Mouse (Mus musculus) CH12.LX (cell line): ENCODE data around the gene Fgfbp3. TPM values are rescaled to one million over a fixed set of nuclear protein-coding genes. Genes with fewer than 3 reads are reported as not detected.
"Not testable (repeated sequence)": the region's sequence is repeated elsewhere in the genome, so short reads cannot be mapped to it uniquely, and the experiment has no call there.

Source experiments
- DNase-seq: peaks from one replicate; pipeline ENCODE4 v3.0.0-alpha.2; 2013; ENCODE audit errors: extremely low read depth
- H3K27ac ChIP-seq: 2 replicates; pipeline ENCODE4 v1.5.1; 2012; ENCODE audit warnings: low read depth, mild to moderate bottlenecking, control low read depth, moderate library complexity; ENCODE audit not compliant: insufficient read depth
- H3K27me3 ChIP-seq: replicated peaks from 2 replicates; pipeline ENCODE3; 2012; ENCODE audit warnings: inconsistent platforms
- H3K36me3 ChIP-seq, 2 experiments: replicated peaks in 1 of 2; 2 replicates each; pipeline versions ENCODE3 to v1.6.1; 2012; ENCODE audit warnings: inconsistent platforms in 1 of 2, low read length in 1 of 2, mild to moderate bottlenecking in 1 of 2, mixed read lengths in 1 of 2, moderate library complexity in 1 of 2; ENCODE audit not compliant: control insufficient read depth in 1 of 2, insufficient read depth in 1 of 2
- H3K4me1 ChIP-seq, 2 experiments: 2 replicates each; pipeline ENCODE4 v1.6.1; 2012; ENCODE audit warnings: inconsistent platforms in 1 of 2, moderate library complexity in 1 of 2; ENCODE audit not compliant: insufficient read depth in 2 of 2, control insufficient read depth in 1 of 2
- H3K4me2 ChIP-seq: 2 replicates; pipeline ENCODE4 v1.6.1; 2012; ENCODE audit warnings: low read depth, mild to moderate bottlenecking, control low read depth; ENCODE audit not compliant: poor library complexity, insufficient read depth, severe bottlenecking
- H3K4me3 ChIP-seq, 3 experiments: fragments of 150-350 bp in 1 of 3; sonication (generic) in 1 of 3; replicated peaks in 1 of 3; 2 replicates each; pipeline versions ENCODE3 to v1.5.1; 2011 to 2012; ENCODE audit warnings: low read depth in 2 of 3, low read length in 2 of 3, mild to moderate bottlenecking in 2 of 3, moderate library complexity in 2 of 3, control low read depth in 1 of 3, improper control_type of control experiment in 1 of 3, inconsistent platforms in 1 of 3, mixed read lengths in 1 of 3; ENCODE audit not compliant: poor library complexity in 1 of 3
- H3K79me2 ChIP-seq: replicated peaks from 2 replicates; pipeline ENCODE4 v1.6.1; 2012; ENCODE audit warnings: mild to moderate bottlenecking, moderate library complexity; ENCODE audit not compliant: control insufficient read depth, poor library complexity, insufficient read depth, severe bottlenecking; ENCODE audit errors: extremely low read depth
- H3K9ac ChIP-seq: 2 replicates; pipeline ENCODE4 v1.6.1; 2012; ENCODE audit warnings: low read depth, mild to moderate bottlenecking, control low read depth, moderate library complexity; ENCODE audit not compliant: insufficient read depth
- H3K9me3 ChIP-seq: replicated peaks from 2 replicates; pipeline ENCODE3; 2012; ENCODE audit warnings: low read length, inconsistent platforms, mixed read lengths
- CTCF ChIP-seq, 2 experiments: IDR thresholded peaks in 1 of 2; conservative IDR thresholded peaks in 1 of 2; 2 replicates each; pipeline ENCODE4 v1.5.1; 2011 to 2012; ENCODE audit warnings: low read depth in 2 of 2, low read length in 2 of 2, improper control_type of control experiment in 1 of 2, inconsistent platforms in 1 of 2, mild to moderate bottlenecking in 1 of 2, moderate library complexity in 1 of 2
- E2F4 ChIP-seq: IDR thresholded peaks from 2 replicates; pipeline ENCODE4 v1.6.1; 2011; ENCODE audit warnings: low read depth, low read length, improper control_type of control experiment; ENCODE audit not compliant: insufficient replicate concordance
- ELF1 ChIP-seq: IDR thresholded peaks from 2 replicates; pipeline ENCODE4 v1.6.1; 2014; ENCODE audit warnings: low read depth, mild to moderate bottlenecking, inconsistent platforms, low read length, improper control_type of control experiment
- EP300 ChIP-seq: IDR thresholded peaks from 2 replicates; pipeline ENCODE4 v1.6.1; 2011; ENCODE audit warnings: low read length, improper control_type of control experiment
- ETS1 ChIP-seq: conservative IDR thresholded peaks from 2 replicates; pipeline ENCODE4 v1.6.1; 2012; ENCODE audit warnings: low read depth, mild to moderate bottlenecking, inconsistent platforms, low read length, improper control_type of control experiment, moderate library complexity
- GABPA ChIP-seq: IDR thresholded peaks from 2 replicates; pipeline ENCODE4 v1.6.1; 2012; ENCODE audit warnings: low read depth, low read length, improper control_type of control experiment, inconsistent platforms; ENCODE audit not compliant: insufficient replicate concordance
- JUN ChIP-seq: IDR thresholded peaks from 2 replicates; pipeline ENCODE4 v1.6.1; 2011; ENCODE audit warnings: low read depth, mild to moderate bottlenecking, low read length, improper control_type of control experiment, moderate library complexity; ENCODE audit not compliant: insufficient read depth
- JUND ChIP-seq: conservative IDR thresholded peaks from 2 replicates; pipeline ENCODE4 v1.6.1; 2011; ENCODE audit warnings: low read depth, low read length, improper control_type of control experiment
- KAT2A ChIP-seq: IDR thresholded peaks from 2 replicates; pipeline ENCODE4 v1.6.1; 2012; ENCODE audit warnings: low read length, improper control_type of control experiment, inconsistent platforms; ENCODE audit not compliant: insufficient replicate concordance
- MAFK ChIP-seq: IDR thresholded peaks from 2 replicates; pipeline ENCODE4 v1.6.1; 2011; ENCODE audit warnings: low read length, improper control_type of control experiment; ENCODE audit not compliant: insufficient replicate concordance
- MAX ChIP-seq: IDR thresholded peaks from 2 replicates; pipeline ENCODE4 v1.6.1; 2011; ENCODE audit warnings: low read length, improper control_type of control experiment
- MAZ ChIP-seq: IDR thresholded peaks from 2 replicates; pipeline ENCODE4 v1.6.1; 2012; ENCODE audit warnings: low read depth, mild to moderate bottlenecking, inconsistent platforms, low read length, improper control_type of control experiment, moderate library complexity
- MEF2A ChIP-seq: IDR thresholded peaks from 2 replicates; pipeline ENCODE4 v1.6.1; 2014; ENCODE audit warnings: low read depth, mild to moderate bottlenecking, inconsistent platforms, low read length, improper control_type of control experiment, borderline replicate concordance
- MXI1 ChIP-seq: IDR thresholded peaks from 2 replicates; pipeline ENCODE4 v1.6.1; 2011; ENCODE audit warnings: mild to moderate bottlenecking, low read depth, low read length, improper control_type of control experiment
- MYC ChIP-seq: IDR thresholded peaks from 2 replicates; pipeline ENCODE4 v1.6.1; 2011; ENCODE audit warnings: low read depth, mild to moderate bottlenecking, improper control_type of control experiment, low read length
- NRF1 ChIP-seq: IDR thresholded peaks from 2 replicates; pipeline ENCODE4 v1.6.1; 2014; ENCODE audit warnings: low read depth, mild to moderate bottlenecking, inconsistent platforms, low read length, improper control_type of control experiment, moderate library complexity
- PAX5 ChIP-seq: IDR thresholded peaks from 2 replicates; pipeline ENCODE4 v1.6.1; 2012; ENCODE audit warnings: low read length, inconsistent platforms, mixed read lengths
- POLR2A ChIP-seq: IDR thresholded peaks from 2 replicates; pipeline ENCODE4 v1.6.1; 2011; ENCODE audit warnings: low read depth, mild to moderate bottlenecking, improper control_type of control experiment, low read length
- RAD21 ChIP-seq: IDR thresholded peaks from 2 replicates; pipeline ENCODE4 v1.6.1; 2011; ENCODE audit warnings: low read depth, mild to moderate bottlenecking, low read length, improper control_type of control experiment, moderate library complexity
- SIN3A ChIP-seq: IDR thresholded peaks from 2 replicates; pipeline ENCODE4 v1.6.1; 2012; ENCODE audit warnings: low read length, improper control_type of control experiment, inconsistent platforms
- SMC3 ChIP-seq: IDR thresholded peaks from 2 replicates; pipeline ENCODE4 v1.6.1; 2011; ENCODE audit warnings: low read depth, low read length, improper control_type of control experiment
- TBP ChIP-seq: conservative IDR thresholded peaks from 2 replicates; pipeline ENCODE4 v1.6.1; 2011; ENCODE audit warnings: low read depth, low read length, improper control_type of control experiment
- TCF12 ChIP-seq: IDR thresholded peaks from 2 replicates; pipeline ENCODE4 v1.6.1; 2014; ENCODE audit warnings: low read depth, mild to moderate bottlenecking, inconsistent platforms, low read length, improper control_type of control experiment
- UBTF ChIP-seq: IDR thresholded peaks from 2 replicates; pipeline ENCODE4 v1.6.1; 2012; ENCODE audit warnings: low read depth, mild to moderate bottlenecking, inconsistent platforms, low read length, improper control_type of control experiment, moderate library complexity
- USF2 ChIP-seq: conservative IDR thresholded peaks from 2 replicates; pipeline ENCODE4 v1.6.1; 2011; ENCODE audit warnings: low read depth, low read length, improper control_type of control experiment
- ZC3H11A ChIP-seq: IDR thresholded peaks from 2 replicates; pipeline ENCODE4 v1.6.1; 2012; ENCODE audit warnings: low read depth, mild to moderate bottlenecking, inconsistent platforms, low read length, improper control_type of control experiment
- ZKSCAN1 ChIP-seq: IDR thresholded peaks from 2 replicates; pipeline ENCODE4 v1.6.1; 2012; ENCODE audit warnings: low read depth, inconsistent platforms, low read length, improper control_type of control experiment, borderline replicate concordance
- ZMIZ1 ChIP-seq: IDR thresholded peaks from 2 replicates; pipeline ENCODE4 v1.6.1; 2012; ENCODE audit warnings: low read depth, mild to moderate bottlenecking, inconsistent platforms, low read length, improper control_type of control experiment
- dilution Hi-C: fragments of 300-500 bp; cut with MboI; formaldehyde crosslinking; loops from 2 replicates; pipeline ENCODE4 v1.14.3; 2020; ENCODE audit warnings: low sequenced_read_pairs; ENCODE audit not compliant: extremely low pct_unique_long_range_greater_than_20kb, extremely low pct_ligation_motif_present
- in situ Hi-C: fragments of 300-500 bp; cut with MboI; formaldehyde crosslinking; loops from 3 replicates; pipeline ENCODE4 v1.14.3; 2019; ENCODE audit warnings: low sequenced_read_pairs, low pct_ligation_motif_present, low pct_unique_long_range_greater_than_20kb, mixed read lengths
- polyA plus RNA-seq: library from polyadenylated mRNA; unstranded; fragments of >175 nt; gene quantifications from 2 replicates; pipeline ENCODE4 v1.2.1, GENCODE M21; 2012; ENCODE audit warnings: low read depth; ENCODE audit not compliant: insufficient read length
- total RNA-seq, 2 experiments: library from RNA; depleted of rRNA; stranded (reverse); fragments of 300-350 nt in 1 of 2; fragments of >200 nt in 1 of 2; gene quantifications; 2 replicates each; pipeline ENCODE4 v1.2.3; 2012 to 2014

Gene Fgfbp3
- total and polyA plus RNA-seq, 3 experiments, result 0.64 to 2.1 (median 1.6) TPM

GRCm38 (mm10) chr19:36877329-36877728, 42.1 kb downstream of the Fgfbp3 start:
- no peak overlapping the region for H3K4me2 ChIP-seq
- in situ Hi-C loops (no loop called here), dilution Hi-C loops (no loop called here)
- no peak overlapping the region for H3K4me3 ChIP-seq
- TF ChIP-seq PAX5 (no peak), EP300 (no peak), CTCF (conservative IDR thresholded peaks at IDR 0.05 in 1 of 2, IDR thresholded peaks at IDR 0.05 in 1 of 2; ENCODE audit: low read depth in 2 of 2, low read length in 2 of 2) (no peak), ZMIZ1 (no peak), MYC (no peak), ELF1 (no peak), POLR2A (no peak), USF2 (no peak), ZKSCAN1 (no peak), NRF1 (no peak), GABPA (no peak), TBP (no peak), ETS1 (no peak), TCF12 (no peak), KAT2A (no peak), MEF2A (no peak)
- DNase-seq, result no peak
- peaks cover 67 to 97% of the 10 kb centered on the region in 2 experiments for H3K36me3 ChIP-seq
- H3K79me2 ChIP-seq, result no peaks in the 10 kb centered on the region
- no peaks in the 10 kb centered on the region for H3K4me1 ChIP-seq
- H3K27me3 ChIP-seq, result no peaks in the 10 kb centered on the region
- no peak overlapping the region for H3K9ac ChIP-seq
- H3K27ac ChIP-seq, result no peak overlapping the region
- no peaks in the 10 kb centered on the region for H3K9me3 ChIP-seq

GRCm38 (mm10) chr19:36874651-36875050, 44.8 kb downstream of the Fgfbp3 start:
- dilution Hi-C loops, result no loop called here
- Histone ChIP-seq H3K4me1 (no peaks in the 10 kb centered on the region), H3K79me2 (no peaks in the 10 kb centered on the region), H3K27me3 (no peaks in the 10 kb centered on the region), H3K9me3 (no peaks in the 10 kb centered on the region), H3K36me3 (peaks cover 57 to 95% of the 10 kb centered on the region in 2 experiments), H3K4me2 (no peak overlapping the region), H3K27ac (no peak overlapping the region), H3K9ac (no peak overlapping the region), H3K4me3 (no peak overlapping the region)
- TF ChIP-seq USF2 (no peak), MAZ (no peak), MXI1 (no peak), JUND (no peak), RAD21 (no peak), POLR2A (no peak), TCF12 (no peak), CTCF (conservative IDR thresholded peaks at IDR 0.05 in 1 of 2, IDR thresholded peaks at IDR 0.05 in 1 of 2; ENCODE audit: low read depth in 2 of 2, low read length in 2 of 2) (no peak), JUN (no peak), MAFK (no peak), MAX (no peak), ZC3H11A (no peak), SMC3 (no peak), E2F4 (no peak), SIN3A (no peak), UBTF (no peak), PAX5 (no peak)
- in situ Hi-C loops, result no loop called here
- no peak for DNase-seq

- H3K9me3 ChIP-seq, in situ Hi-C loops, H3K4me2 ChIP-seq, H3K27me3 ChIP-seq, dilution Hi-C loops, H3K4me1 ChIP-seq, H3K4me3 ChIP-seq, H3K79me2 ChIP-seq, H3K9ac ChIP-seq, H3K27ac ChIP-seq, DNase-seq: not testable (repeated sequence)
- peaks cover 47 to 84% of the 10 kb centered on the region in 2 experiments for H3K36me3 ChIP-seq
These were observed 50.7 kb downstream of the Fgfbp3 start for GRCm38 (mm10) chr19:36868675-36869074.
